In the genomic region with DNA sequence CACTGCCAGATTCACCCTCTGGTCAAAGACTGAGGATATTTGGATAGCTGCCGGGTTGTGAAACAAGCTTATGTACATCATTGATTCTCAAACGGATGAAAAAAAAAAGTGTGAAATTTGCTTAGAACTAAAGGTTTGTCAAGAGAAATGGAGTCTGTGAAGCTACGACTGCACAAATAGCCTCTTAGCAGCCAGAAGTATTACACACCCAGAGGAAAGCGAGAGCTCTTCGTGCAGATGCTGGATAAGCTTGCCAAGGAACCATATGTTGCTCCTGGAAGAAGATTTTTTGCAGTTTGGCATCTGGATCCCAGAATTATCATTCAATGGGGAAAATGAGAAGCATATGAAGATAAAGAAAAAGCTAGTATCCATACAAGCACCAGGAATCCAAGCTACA, we compare ENCODE assay signal across 23 mouse cellular contexts.
A peak's percentile ranks its signal among the peaks of the same experiment; 100 is the strongest.
DNase-seq lines count a peak whose midpoint lies in the region; ATAC-seq and TF ChIP-seq lines count a peak whose summit lies in the region.
"Had no signal": no experiment of that assay in that cellular context is flagged by ENCODE, and none has a peak within 500 bp of the region (broad histone marks: within the 10 kb centered on the region; RNA-seq: fewer than 3 reads in every experiment).

No protein-coding gene starts in this region.

- H3K4me1 ChIP-seq in forebrain, postnatal 0 days (ENCODE audit: insufficient read depth), result no peaks in the 10 kb centered on the region
- H3K4me1 ChIP-seq in forebrain, embryonic 13.5 days, result no peaks in the 10 kb centered on the region
- H3K4me1 ChIP-seq in midbrain, postnatal 0 days (ENCODE audit: insufficient read depth, low read length), result no peaks in the 10 kb centered on the region
- no peaks in the 10 kb centered on the region for H3K4me1 ChIP-seq in midbrain, embryonic 13.5 days (replicated peaks)
- H3K4me1 ChIP-seq: embryonic facial prominence, embryonic 12.5 days; lung, embryonic 15.5 days had no signal

- ATAC-seq in forebrain, postnatal 0 days, result peak; percentile 71
- ATAC-seq in forebrain, embryonic 13.5 days, result no peak
- ATAC-seq in midbrain, postnatal 0 days (ENCODE audit: low FRiP score), result no peak
- no peak for ATAC-seq in midbrain, embryonic 13.5 days
- ATAC-seq: inflammation-experienced regulatory T-cells, adult 6 months had no signal

- H3K27me3 ChIP-seq in forebrain, postnatal 0 days (ENCODE audit: insufficient read depth, low read length), result no peaks in the 10 kb centered on the region
- no peaks in the 10 kb centered on the region for H3K27me3 ChIP-seq in forebrain, embryonic 13.5 days
- H3K27me3 ChIP-seq in midbrain, postnatal 0 days (ENCODE audit: insufficient read depth, low read length), result no peaks in the 10 kb centered on the region
- no peaks in the 10 kb centered on the region for H3K27me3 ChIP-seq in midbrain, embryonic 13.5 days
- H3K27me3 ChIP-seq: embryonic facial prominence, embryonic 12.5 days; lung, embryonic 15.5 days had no signal

- DNase-seq in forebrain, postnatal 0 days, result peak; percentile 47
- DNase-seq in left cerebral cortex, adult 11 months (ENCODE audit: low spot score), result peak; percentile 7
- DNase-seq in left cerebral cortex, postnatal 4 days, result no peak
- peak; percentile 13 for DNase-seq in midbrain, postnatal 0 days (ENCODE audit: low spot score)
- DNase-seq in left cerebral cortex, postnatal 14 days (ENCODE audit: low spot score in 2 of 2), result peak; percentile 32
- DNase-seq in urinary bladder, adult 2 months (ENCODE audit: low spot score), result no peak
- DNase-seq: adrenal gland, postnatal 36 days; B cell, adult 2 months; cerebellum, adult 8-10 months; gastrocnemius, adult 2 months; heart, postnatal 10 days; kidney, adult 8-10 months; kidney, postnatal 14 days; layer of hippocampus, adult 9-11 months; spleen, adult 18-20 months; thymus, postnatal 36 days had no signal

- 57% methylated on average over 5 of the region's 5 CpGs for WGBS in forebrain, postnatal 0 days
- 81% methylated on average over 5 of the region's 5 CpGs for WGBS in forebrain, embryonic 13.5 days
- WGBS in midbrain, postnatal 0 days, result 61% methylated on average over 5 of the region's 5 CpGs
- 81% methylated on average over 5 of the region's 5 CpGs for WGBS in midbrain, embryonic 13.5 days

- no peak overlapping the region for H3K27ac ChIP-seq in forebrain, postnatal 0 days (ENCODE audit: low read depth, low read length)
- H3K27ac ChIP-seq in forebrain, embryonic 13.5 days, result no peak overlapping the region
- no peak overlapping the region for H3K27ac ChIP-seq in midbrain, postnatal 0 days (ENCODE audit: low read depth, low read length)
- no peak overlapping the region for H3K27ac ChIP-seq in midbrain, embryonic 13.5 days
- H3K27ac ChIP-seq: embryonic facial prominence, embryonic 12.5 days; gastrocnemius, adult 2 months; lung, embryonic 15.5 days had no signal

- no peak for TF ChIP-seq CTCF in forebrain, postnatal 0 days (IDR thresholded peaks at IDR 0.05; ENCODE audit: low read depth)
- no peak for TF ChIP-seq CTCF in midbrain, postnatal 0 days (IDR thresholded peaks at IDR 0.05)

- H3K4me2 ChIP-seq in forebrain, postnatal 0 days (ENCODE audit: low read depth), result no peak overlapping the region
- no peak overlapping the region for H3K4me2 ChIP-seq in forebrain, embryonic 13.5 days
- no peak overlapping the region for H3K4me2 ChIP-seq in midbrain, postnatal 0 days (ENCODE audit: low read depth, low read length, poor library complexity, severe bottlenecking)
- no peak overlapping the region for H3K4me2 ChIP-seq in midbrain, embryonic 13.5 days (replicated peaks)
- H3K4me2 ChIP-seq: embryonic facial prominence, embryonic 12.5 days; heart, embryonic 11.5 days; liver, embryonic 11.5 days; lung, embryonic 15.5 days had no signal

- intact Hi-C loops in left cerebral cortex, postnatal 4 days (cut with DNase I), result no loop called here
- intact Hi-C loops in left cerebral cortex, postnatal 14 days (cut with DNase I), result no loop called here

- H3K9me3 ChIP-seq in forebrain, postnatal 0 days (ENCODE audit: low read length), result no peaks in the 10 kb centered on the region
- H3K9me3 ChIP-seq in forebrain, embryonic 13.5 days (replicated peaks), result no peaks in the 10 kb centered on the region
- H3K9me3 ChIP-seq in midbrain, postnatal 0 days (ENCODE audit: low read length), result 0 out of 2 replicates have a peak, but pooled peaks cover 3% of the 10 kb centered on the region
- H3K9me3 ChIP-seq in midbrain, embryonic 13.5 days, result no peaks in the 10 kb centered on the region
- H3K9me3 ChIP-seq: embryonic facial prominence, embryonic 12.5 days; lung, embryonic 15.5 days had no signal

- no peaks in the 10 kb centered on the region for H3K36me3 ChIP-seq in forebrain, postnatal 0 days (ENCODE audit: insufficient read depth)
- no peaks in the 10 kb centered on the region for H3K36me3 ChIP-seq in forebrain, embryonic 13.5 days (ENCODE audit: poor library complexity, severe bottlenecking)
- H3K36me3 ChIP-seq in midbrain, postnatal 0 days (ENCODE audit: insufficient read depth, low read length), result no peaks in the 10 kb centered on the region
- H3K36me3 ChIP-seq in midbrain, embryonic 13.5 days, result no peaks in the 10 kb centered on the region
- H3K36me3 ChIP-seq: embryonic facial prominence, embryonic 12.5 days; lung, embryonic 15.5 days had no signal

- no peak overlapping the region for H3K9ac ChIP-seq in forebrain, postnatal 0 days
- H3K9ac ChIP-seq in forebrain, embryonic 13.5 days, result no peak overlapping the region
- H3K9ac ChIP-seq in midbrain, postnatal 0 days (replicated peaks; ENCODE audit: low read length, poor library complexity, severe bottlenecking), result no peak overlapping the region
- no peak overlapping the region for H3K9ac ChIP-seq in midbrain, embryonic 13.5 days (replicated peaks)
- H3K9ac ChIP-seq: embryonic facial prominence, embryonic 12.5 days; lung, embryonic 15.5 days had no signal

- no peak overlapping the region for H3K4me3 ChIP-seq in forebrain, postnatal 0 days (ENCODE audit: low read depth, low read length)
- H3K4me3 ChIP-seq in forebrain, embryonic 13.5 days, result no peak overlapping the region
- no peak overlapping the region for H3K4me3 ChIP-seq in midbrain, postnatal 0 days (ENCODE audit: low read depth, low read length)
- no peak overlapping the region for H3K4me3 ChIP-seq in midbrain, embryonic 13.5 days (replicated peaks)
- H3K4me3 ChIP-seq: embryonic facial prominence, embryonic 12.5 days; gastrocnemius, adult 2 months; lung, embryonic 15.5 days had no signal

Comparison
In these comparisons a context has a peak if more than half of its experiments do, and no peak if none do; other contexts are left out.
1. DNase-seq: peak in forebrain, postnatal 0 days (single experiment), left cerebral cortex, adult 11 months (single experiment), midbrain, postnatal 0 days (single experiment) and left cerebral cortex, postnatal 14 days (2 of 2); none in left cerebral cortex, postnatal 4 days (single experiment) and urinary bladder, adult 2 months (single experiment).